Mouse (Mus musculus) cerebellum, adult 8-10 months (tissue): ENCODE results near the gene Uvrag.

ENCODE experiments used
- DNase-seq: peaks from one replicate; pipeline ENCODE4 v3.0.0; 2022

Uvrag gene

GRCm38 (mm10) chr7:99137541-99137940 is 3.4 kb downstream of the Uvrag start:
- no peak for DNase-seq

DNA sequence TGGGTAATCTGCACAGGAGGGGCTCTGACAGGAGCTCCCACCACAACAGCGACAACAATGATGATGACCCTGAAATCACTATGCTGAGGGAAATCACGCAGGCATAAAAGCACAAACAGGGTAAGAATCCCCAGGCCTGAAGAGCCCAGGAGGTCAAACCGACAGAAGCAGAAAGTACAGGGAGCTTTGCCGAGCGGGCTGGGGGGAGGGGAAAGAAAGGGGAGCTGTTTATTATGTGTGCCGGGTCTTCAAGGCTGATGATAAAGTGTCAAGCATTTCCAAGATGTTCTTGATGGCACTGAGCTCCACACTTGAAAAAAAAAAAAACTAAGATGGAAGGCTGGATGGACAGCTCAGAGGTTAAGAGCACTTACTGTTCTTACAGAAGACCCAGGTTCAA is 4.2 kb downstream of the Uvrag start:
- no peak for DNase-seq

DNA sequence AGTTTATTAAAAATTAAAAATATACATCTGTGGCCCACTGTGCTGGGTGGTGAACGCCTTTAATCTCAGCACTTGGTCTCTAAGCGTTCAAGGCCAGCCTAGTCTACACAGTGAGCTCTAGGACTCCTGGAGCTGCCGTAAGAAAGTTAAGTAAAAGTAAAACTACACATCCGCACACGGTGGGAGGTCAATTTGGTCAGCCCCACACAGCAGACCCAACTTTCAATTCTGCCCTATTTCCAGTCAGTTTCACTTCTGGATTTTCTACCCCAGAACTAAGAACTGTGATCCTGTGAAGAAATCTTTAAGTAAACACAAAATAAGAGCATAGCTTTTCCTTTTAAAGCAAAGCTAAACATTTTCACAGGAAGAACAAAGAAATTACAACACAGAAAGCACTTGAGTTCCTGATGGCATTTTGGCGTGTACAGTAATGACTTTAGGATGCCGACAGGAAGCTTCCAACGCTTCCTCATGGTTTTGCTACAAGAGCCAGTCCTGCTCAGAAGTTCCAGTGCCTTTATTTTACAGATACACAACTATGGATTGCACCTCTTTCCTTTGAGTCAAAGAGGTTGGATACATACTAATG is 7.0 kb downstream of the Uvrag start:
- no peak for DNase-seq

DNA sequence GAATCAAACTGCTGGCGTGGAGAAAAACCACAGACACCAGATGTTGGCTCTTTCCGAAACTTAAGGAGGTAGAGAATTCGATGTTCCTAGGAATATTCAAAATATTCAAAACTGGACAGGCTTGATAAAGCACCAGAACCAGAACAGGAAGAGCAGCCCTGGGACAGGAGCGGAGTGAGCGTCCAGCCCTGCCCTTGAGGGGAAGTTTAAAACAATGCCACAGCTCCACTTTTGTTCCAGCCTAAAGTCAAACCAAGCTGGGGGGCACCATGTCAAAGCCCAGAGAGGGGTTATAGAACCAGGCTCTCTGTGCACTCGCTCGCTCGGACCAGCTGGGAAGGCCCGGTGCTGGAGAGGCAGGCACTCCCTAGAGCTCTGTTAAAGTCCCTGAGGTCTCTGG is 8.3 kb downstream of the Uvrag start:
- no peak for DNase-seq

DNA sequence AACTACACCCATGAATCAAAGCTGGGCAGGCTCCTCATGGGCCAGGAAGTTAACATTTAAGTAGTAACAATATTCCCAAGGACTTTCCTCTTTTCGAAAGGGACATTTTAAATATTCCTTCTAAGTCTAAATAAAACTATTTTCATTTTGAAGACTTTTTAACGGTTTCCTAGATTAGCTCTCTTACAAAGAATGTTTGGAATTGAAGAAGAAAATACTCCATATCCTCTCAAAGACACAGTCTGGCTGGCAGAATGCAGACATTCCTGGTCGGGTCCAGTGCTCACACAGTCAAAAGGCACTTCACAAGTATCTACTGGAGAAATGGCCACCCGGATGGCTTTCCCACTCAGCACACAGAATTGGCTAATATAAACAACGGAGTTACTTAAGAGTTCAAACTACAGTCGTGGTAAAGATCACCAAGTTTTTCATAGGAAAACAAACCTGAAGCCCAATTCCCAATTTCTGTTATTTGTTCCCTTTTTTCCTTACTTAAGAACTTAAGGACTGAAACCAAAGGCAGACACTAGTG is 9.1 kb downstream of the Uvrag start:
- DNase-seq = no peak

DNA sequence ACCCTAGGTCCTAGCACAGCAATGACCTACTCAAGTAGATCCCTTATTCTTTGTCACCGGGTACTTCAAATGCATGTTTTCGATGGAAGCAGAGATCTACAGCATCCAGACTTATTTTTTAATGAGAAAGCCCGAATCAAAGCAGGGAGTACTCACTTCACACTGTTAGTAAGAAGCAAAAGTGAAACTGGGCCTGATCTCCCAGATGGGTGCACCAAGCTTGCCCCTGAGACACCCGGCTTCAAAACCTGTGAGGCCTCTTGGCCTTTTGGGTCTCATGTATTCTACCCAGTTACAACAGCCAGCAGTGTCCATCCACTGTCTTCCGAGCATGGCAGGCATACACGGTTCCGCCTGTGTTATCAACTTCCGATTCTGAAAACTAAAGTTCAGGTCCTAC is 12.0 kb downstream of the Uvrag start:
- no peak for DNase-seq

DNA sequence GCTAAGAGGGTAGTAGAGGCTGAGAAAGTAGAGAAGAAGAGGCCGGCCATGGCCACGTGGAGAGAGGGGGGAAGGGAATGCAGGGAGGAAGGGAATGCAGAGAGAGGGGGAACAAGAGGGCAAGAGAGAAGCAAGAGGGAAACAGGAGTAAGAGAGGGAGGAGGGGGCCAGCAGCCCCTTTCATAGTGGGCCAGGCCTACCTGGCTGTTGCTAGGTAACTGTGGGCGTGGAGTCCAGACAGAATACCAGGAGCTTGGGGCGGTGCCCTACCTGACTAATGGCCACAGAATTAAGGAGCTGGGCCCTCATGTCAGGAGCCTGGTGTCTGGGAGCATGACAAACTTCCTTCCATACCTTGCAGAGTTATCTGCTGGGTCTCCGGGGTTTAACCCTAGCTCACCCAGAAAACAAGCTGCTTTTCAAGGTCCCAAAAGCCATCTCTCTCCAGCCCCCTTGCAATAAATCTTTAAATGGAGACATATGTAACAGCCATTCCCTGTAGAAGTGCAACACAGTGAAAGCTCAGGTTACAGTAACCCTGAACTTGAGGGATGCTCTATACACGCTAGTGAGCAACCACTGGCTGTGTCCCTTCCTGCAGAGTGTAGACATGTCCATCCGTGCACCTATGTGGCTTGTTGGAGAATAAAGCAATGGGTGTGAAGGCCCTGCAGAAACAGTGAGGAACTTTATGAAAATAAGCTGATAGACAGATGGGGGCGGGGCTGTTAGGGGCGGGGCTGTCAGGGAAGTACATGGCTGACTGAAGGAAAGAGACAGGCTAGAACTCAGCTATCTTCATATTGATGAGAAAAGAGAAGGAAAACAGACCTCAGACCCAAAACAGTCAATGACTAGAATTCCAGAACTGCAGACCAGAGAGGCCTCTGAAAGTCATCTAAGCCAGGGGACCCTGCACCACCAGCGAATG is 12.7 kb downstream of the Uvrag start:
- DNase-seq = no peak

GRCm38 (mm10) chr7:99126057-99126456 is 14.9 kb downstream of the Uvrag start:
- DNase-seq = no peak

- no peak for DNase-seq
Measured at GRCm38 (mm10) chr7:99122651-99123050, 18.3 kb downstream of the Uvrag start.

- no peak for DNase-seq
Measured at GRCm38 (mm10) chr7:99120865-99121521, 19.9 kb downstream of the Uvrag start.

GRCm38 (mm10) chr7:99120082-99120481 is 20.9 kb downstream of the Uvrag start:
- DNase-seq = no peak

GRCm38 (mm10) chr7:99116781-99117180 is 24.2 kb downstream of the Uvrag start:
- no peak for DNase-seq

GRCm38 (mm10) chr7:99114006-99114726 is 26.8 kb downstream of the Uvrag start:
- peak; percentile 57 for DNase-seq

- no peak for DNase-seq
Measured at GRCm38 (mm10) chr7:99107566-99107965, 33.4 kb downstream of the Uvrag start.

- DNase-seq = no peak
Measured at GRCm38 (mm10) chr7:99106714-99107270, 34.1 kb downstream of the Uvrag start.

DNA sequence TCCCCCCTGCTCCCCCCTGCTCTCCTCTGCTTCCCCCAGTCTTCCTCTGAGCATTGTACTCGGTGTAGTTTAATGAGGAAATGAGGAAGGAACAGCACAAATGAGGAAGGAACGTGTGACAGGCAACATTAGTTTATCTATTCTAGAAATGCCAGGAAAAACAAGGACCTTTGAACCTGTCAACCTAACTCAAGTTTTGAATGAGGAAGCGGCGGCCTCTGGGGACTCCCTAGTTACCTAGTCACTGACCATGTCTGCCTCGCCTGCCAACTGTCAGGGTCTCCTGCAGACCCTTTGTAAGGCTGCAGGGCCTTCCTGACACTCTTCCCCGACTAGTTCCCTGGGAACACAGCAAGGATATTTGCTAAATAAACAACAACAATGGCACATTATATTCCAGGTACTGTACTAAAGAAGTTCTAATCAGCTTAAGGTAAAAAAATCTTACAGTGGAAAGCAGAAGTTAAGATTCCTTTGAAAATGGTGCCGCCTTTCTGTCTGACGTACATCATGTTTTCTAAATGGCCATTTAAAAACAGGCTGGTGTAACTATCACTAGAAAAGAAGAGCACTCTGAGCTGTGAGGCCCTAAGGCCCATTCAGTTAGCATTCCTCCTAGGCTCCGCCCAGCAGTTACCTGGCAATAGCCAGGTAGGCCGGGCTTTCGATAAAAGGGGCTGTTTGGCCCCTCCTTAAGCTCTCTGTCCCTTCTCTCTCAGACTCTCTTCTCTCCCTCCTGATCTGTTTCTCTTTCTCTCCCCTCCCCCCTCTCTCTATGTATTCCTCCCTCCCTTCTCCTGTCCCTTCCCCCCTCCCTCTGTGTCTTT is 39.0 kb downstream of the Uvrag start:
- DNase-seq = no peak

DNA sequence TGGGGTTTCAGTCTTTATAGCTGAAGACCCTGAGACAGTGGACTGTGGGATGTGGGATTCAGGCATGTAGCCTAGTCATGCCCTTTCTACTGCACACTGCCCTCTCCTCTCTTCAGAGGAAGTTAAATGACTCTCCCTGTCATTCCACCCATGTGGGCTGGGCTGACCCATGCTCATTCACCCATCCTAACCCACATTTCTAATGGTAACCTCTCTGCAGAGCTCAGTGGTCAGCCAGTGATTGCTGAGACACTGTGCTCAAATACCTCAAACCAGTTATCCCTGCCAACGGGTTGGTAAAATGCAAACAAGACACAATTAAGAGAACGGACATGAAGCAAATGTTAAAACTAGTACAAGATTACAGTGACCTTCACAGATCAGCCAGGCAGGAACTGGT is 39.9 kb downstream of the Uvrag start:
- no peak for DNase-seq

GRCm38 (mm10) chr7:99100573-99100972 is 40.4 kb downstream of the Uvrag start:
- DNase-seq = no peak

- DNase-seq = no peak
Measured at GRCm38 (mm10) chr7:99100087-99100486, 40.9 kb downstream of the Uvrag start.

DNA sequence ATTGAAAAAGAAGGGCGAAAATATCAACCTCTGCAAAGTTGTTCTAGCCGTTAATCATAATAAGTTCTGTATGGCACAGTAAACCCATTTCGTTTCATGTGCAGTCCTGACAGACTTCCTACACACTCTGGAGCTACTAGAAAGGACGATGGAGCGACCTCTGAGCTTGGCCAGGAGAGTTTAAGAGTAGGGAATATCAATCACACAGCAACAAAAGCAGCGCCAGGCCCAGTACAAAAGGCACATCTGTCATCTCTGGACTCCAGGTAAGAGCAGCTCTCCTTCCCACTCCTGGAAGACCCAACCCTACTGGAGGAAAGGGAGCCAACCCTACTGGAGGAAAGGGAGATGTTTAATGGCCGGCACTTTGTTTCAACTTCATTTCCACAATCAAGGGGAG is 43.2 kb downstream of the Uvrag start:
- DNase-seq = no peak

- no peak for DNase-seq
Measured at GRCm38 (mm10) chr7:99097128-99097527, 43.8 kb downstream of the Uvrag start.

DNA sequence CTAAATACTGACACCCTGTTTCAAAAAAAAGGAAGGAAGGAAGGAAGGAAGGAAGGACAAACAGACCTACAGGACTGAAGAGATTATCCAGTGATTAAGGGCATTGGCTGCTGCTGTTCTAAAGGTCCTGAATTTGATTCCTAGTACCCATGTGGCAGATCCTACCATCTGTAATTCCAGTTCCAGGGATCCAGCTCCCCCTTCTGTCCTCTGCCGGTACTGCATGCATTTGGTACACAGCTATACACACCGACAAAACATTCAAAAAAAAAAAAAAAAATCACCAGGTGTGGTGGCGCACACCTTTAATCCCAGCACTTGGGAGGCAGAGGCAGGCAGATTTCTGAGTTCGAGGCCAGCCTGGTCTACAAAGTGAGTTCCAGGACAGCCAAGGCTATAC is 45.8 kb downstream of the Uvrag start:
- DNase-seq = no peak
